Mouse (Mus musculus): ENCODE data around the gene Zscan18. TPM values are rescaled to one million over a fixed set of nuclear protein-coding genes. Genes with fewer than 3 reads are reported as not detected.

The Zscan18 gene
- polyA plus RNA-seq (2012; rRNA removed), result 12.9 and 14.8 TPM in 2 replicates

GRCm38 (mm10) chr7:12802866-12803726 lies at the start of gene Zscan18:
Gene Zscan18, minus strand, starts transcription at chr7:12803635.

GRCm38 (mm10) chr7:12834162-12835120 lies 31.0 kb upstream of the Zscan18 start, which contains the start of gene Zfp110:
Gene Zfp110, plus strand, starts transcription at chr7:12834761.

GRCm38 (mm10) chr7:12818521-12819295 lies 15.3 kb upstream of the Zscan18 start, which contains the start of gene Zfp329:
Gene Zfp329, minus strand, starts transcription at chr7:12818858.

GRCm38 (mm10) chr7:12734904-12735303 lies 68.5 kb downstream of the Zscan18 start, which contains the start of gene Vmn2r56:
Gene Vmn2r56, minus strand, starts transcription at chr7:12735004.

Other genes starting within 250 kb of the Zscan18 start
- under 0.01 TPM in 2 replicates for gene Vmn2r53, start 194.8 kb downstream of the Zscan18 start, polyA plus RNA-seq (2012; rRNA removed)
- not detected in 2 replicates for gene Vmn2r54, start 163.3 kb downstream of the Zscan18 start, polyA plus RNA-seq (2012; rRNA removed)
- gene Vmn2r55, start 118.6 kb downstream of the Zscan18 start, polyA plus RNA-seq (2012; rRNA removed), result not detected in 2 replicates
- not detected in 2 replicates for gene Vmn2r56, start 68.6 kb downstream of the Zscan18 start, polyA plus RNA-seq (2012; rRNA removed)
- 22.0 and 24.9 TPM in 2 replicates for gene Zfp329, start 15.2 kb upstream of the Zscan18 start, polyA plus RNA-seq (2012; rRNA removed)
- gene Zfp110, start 31.1 kb upstream of the Zscan18 start, polyA plus RNA-seq (2012; rRNA removed), result 12.5 and 13.9 TPM in 2 replicates
- 4.3 and 6.6 TPM in 2 replicates for gene Zfp128, start 77.5 kb upstream of the Zscan18 start, polyA plus RNA-seq (2012; rRNA removed)
- gene Zscan22, start 94.2 kb upstream of the Zscan18 start, polyA plus RNA-seq (2012; rRNA removed), result 9.0 and 15.9 TPM in 2 replicates
- 1,933 and 2,968 TPM in 2 replicates for gene Rps5, start 118.7 kb upstream of the Zscan18 start, polyA plus RNA-seq (2012; rRNA removed)
- gene Rnf225, start 123.8 kb upstream of the Zscan18 start, polyA plus RNA-seq (2012; rRNA removed), result 2.1 and 2.5 TPM in 2 replicates
- gene Zfp324, start 162.2 kb upstream of the Zscan18 start, polyA plus RNA-seq (2012; rRNA removed), result 7.0 and 8.2 TPM in 2 replicates
- gene Zfp446, start 174.2 kb upstream of the Zscan18 start, polyA plus RNA-seq (2012; rRNA removed), result 11.3 and 12.6 TPM in 2 replicates
- gene Slc27a5, start 194.6 kb upstream of the Zscan18 start, polyA plus RNA-seq (2012; rRNA removed), result 0.17 and 0.23 TPM in 2 replicates
- 677 and 777 TPM in 2 replicates for gene Trim28, start 195.5 kb upstream of the Zscan18 start, polyA plus RNA-seq (2012; rRNA removed)
- gene Zbtb45, start 206.4 kb upstream of the Zscan18 start, polyA plus RNA-seq (2012; rRNA removed), result 25.8 and 30.1 TPM in 2 replicates
- gene Chmp2a, start 231.2 kb upstream of the Zscan18 start, polyA plus RNA-seq (2012; rRNA removed), result 137 and 237 TPM in 2 replicates
- 152 and 259 TPM in 2 replicates for gene Ube2m, start 234.6 kb upstream of the Zscan18 start, polyA plus RNA-seq (2012; rRNA removed)